Mouse (Mus musculus) E14TG2a.4 (cell line): ENCODE data around the gene Sox21.

Source experiments
- CTCF ChIP-seq: conservative IDR thresholded peaks from 2 replicates; pipeline ENCODE4 v1.5.1; 2014; ENCODE audit warnings: low read length
- NANOG ChIP-seq: IDR thresholded peaks from 2 replicates; pipeline ENCODE4 v1.6.1; 2014; ENCODE audit warnings: borderline replicate concordance, low read length, mixed read lengths
- POU5F1 ChIP-seq: IDR thresholded peaks from 2 replicates; pipeline ENCODE4 v1.6.1; 2014; ENCODE audit warnings: low read length, borderline replicate concordance

DNA sequence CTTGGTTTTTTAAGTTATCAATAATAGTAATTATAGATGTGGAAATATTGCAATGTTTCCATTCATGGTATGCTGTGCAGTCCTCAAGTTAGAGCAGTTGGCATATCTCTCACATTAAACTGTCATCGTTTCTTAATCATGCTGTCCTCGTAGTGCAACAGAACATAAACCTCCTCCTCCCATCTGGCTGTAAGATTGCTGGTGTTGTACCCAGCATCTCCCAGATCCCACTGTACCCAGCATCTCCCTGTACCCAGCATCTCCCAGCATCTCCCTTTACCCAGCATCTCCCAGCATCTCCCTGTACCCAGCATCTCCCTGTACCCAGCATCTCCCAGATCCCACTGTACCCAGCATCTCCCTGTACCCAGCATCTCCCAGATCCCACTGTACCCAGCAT, 49.3 kb upstream of the Sox21 start:
- TF ChIP-seq CTCF (no peak), NANOG (no peak), POU5F1 (no peak)
